Mouse (Mus musculus): ENCODE measurements at regions not wholly inside any gene's neighbourhood (a gene's known extent, or its start where the extent isn't known, plus 50 kb on each side); places are given as distances from the start of the nearest gene placed in this dataset.

- ATAC-seq (replicated peaks; ENCODE audit: poor library complexity), result no peak
Observed at GRCm38 (mm10) chr16:92955087-92955486, 129.1 kb upstream of the Runx1 start.

DNA sequence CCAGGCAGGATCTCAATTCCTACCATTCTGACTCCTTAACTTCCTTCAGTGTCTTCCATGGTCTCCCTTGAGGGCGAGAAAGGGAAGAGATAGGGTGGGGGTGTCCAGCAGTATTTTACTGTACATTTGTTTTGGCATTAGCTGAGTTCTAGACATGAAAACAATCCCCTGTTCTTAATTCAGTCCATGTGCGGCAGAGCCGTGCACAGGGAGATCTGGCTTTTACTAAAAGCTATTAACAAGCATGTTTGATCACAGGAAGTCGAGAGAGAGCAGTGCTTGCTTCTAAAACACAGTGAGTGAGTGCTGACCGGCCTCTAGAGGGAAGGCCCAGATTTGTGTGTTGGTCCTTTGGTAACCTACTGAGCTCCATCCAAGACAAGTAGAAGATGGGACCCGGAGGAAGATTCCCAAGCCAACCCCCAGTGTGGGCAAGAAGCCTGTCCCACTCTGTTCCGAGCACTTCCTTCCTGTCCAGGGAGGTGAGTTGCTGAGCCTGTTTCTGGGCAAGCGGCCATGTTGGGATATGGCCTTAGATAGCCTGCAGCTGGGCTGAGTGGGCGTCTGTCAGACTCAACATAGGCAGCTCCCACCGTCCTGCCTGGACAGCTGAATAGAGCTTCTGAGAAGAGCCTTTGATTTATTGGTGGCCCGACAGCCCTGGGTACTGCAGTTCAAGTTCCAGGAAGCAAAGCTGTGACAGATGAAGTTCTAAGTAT is 128.1 kb upstream of the Runx1 start:
- no peak for ATAC-seq (replicated peaks; ENCODE audit: poor library complexity)

DNA sequence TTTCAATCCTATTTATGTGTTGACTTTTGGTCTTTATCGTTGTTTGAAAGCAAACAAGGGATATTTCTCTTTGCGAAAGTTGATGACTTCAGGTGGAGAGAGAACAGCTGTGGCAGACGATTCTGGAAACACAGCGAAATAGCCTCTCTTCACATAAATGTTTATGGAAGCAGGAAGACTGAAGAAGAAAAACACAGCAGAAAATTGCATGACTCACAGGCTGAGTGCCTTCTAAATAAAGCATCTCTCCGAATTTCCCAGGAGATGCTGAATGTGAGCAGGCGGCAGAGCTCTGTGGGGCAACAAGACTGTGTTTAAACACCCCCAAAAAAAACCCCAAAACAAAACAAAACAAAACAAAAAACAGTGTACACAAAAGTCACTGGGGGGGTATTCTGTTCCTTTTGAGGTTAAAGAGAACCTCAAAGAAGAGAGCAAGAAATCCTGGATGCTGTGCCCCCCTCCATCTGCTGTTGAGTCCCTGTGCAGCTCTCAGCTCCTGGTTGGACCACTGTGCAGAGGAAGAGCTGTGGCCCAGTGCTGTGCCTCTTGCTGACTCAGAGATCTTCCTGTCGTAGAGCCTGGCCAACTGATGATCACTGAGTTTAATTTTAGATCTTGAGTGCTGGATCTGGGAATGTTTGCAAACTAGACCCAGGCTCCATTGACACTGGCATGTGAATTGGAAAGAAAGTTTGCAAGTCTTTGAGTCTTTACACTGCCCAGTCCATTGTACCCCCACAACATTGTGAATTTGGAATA is 126.6 kb upstream of the Runx1 start:
- no peak for ATAC-seq (replicated peaks; ENCODE audit: poor library complexity)

DNA sequence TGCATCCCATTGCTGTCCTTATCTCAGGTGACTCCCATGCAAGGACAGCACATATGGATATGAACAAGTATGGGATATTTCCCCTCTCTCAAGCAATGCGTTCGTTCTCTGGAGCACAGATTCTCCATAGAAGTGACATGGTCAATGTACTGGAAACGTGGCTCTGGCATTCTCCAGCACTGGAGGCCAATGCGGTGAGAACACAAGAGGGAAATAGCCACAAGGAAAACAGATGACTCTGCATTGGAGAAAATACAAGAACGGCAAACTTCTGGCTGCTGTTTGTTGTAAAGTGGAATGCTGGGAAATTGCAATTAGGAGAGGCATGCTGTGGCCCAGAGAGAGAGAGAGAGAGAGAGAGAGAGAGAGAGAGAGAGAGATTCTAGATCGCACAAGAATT is 125.6 kb upstream of the Runx1 start:
- no peak for ATAC-seq (replicated peaks; ENCODE audit: poor library complexity)

- ATAC-seq (replicated peaks; ENCODE audit: poor library complexity), result no peak
Observed at GRCm38 (mm10) chr16:92948494-92948893, 122.5 kb upstream of the Runx1 start.

DNA sequence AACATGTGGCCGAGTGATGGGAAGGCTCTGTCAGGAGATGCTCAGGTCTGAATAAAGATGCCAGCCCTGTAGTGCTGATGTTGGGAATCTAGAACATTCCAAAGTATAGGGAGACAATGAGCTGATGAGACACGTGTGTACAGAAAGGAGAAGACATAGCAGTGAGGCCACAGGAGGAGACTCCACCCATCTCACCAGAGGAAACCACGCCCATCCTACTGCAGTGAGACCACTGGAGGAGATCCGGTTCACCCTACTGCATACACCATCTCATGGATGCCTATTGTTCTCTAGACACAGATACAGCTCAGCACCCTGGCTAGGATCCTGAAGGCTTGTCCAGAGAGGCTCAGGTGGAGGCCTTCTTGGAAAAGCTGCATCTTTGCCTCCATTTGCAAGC is 120.6 kb upstream of the Runx1 start:
- peak; percentile 70 for ATAC-seq (replicated peaks; ENCODE audit: poor library complexity)

- 0 out of 2 replicates have a peak, but pooled peaks have one; percentile 23 for ATAC-seq (replicated peaks; ENCODE audit: poor library complexity)
Observed at GRCm38 (mm10) chr16:92943901-92944300, 118.0 kb upstream of the Runx1 start.

GRCm38 (mm10) chr16:92939618-92940017 is 113.7 kb upstream of the Runx1 start:
- no peak for ATAC-seq (replicated peaks; ENCODE audit: poor library complexity)

DNA sequence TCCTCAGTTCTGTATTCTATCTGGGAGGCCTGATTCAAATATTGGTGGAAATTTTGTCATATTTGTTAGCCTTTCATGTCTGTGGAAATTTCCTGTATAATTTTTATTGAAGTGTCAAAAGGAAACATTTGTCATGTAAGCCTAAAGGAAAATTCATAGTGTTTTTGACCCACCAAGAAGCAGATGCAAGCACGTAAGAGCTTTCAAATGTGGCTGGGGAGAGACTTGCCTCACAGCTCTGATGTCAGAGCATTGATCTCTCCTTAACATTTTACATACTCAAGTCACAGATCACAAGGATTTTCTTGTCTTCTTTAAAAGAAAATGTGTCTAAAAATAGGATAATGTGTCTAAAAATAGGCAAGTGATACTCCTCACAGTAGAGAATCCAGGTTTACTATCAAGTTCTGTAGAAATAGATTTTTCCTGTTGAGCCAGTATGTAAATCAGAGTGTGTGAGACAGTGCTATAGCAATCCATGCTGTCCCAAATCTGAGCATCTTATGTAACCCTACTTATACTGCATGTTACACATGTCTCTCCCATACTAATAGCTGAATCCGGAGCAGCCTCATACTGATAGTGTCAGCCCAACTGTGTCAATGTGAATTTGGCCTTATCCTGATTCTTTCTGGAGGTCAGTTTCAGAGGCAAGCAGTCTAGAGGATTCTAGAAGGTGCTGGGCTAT is 110.0 kb upstream of the Runx1 start:
- no peak for ATAC-seq (replicated peaks; ENCODE audit: poor library complexity)

- ATAC-seq (replicated peaks; ENCODE audit: poor library complexity), result no peak
Observed at GRCm38 (mm10) chr16:92930103-92930502, 104.2 kb upstream of the Runx1 start.

DNA sequence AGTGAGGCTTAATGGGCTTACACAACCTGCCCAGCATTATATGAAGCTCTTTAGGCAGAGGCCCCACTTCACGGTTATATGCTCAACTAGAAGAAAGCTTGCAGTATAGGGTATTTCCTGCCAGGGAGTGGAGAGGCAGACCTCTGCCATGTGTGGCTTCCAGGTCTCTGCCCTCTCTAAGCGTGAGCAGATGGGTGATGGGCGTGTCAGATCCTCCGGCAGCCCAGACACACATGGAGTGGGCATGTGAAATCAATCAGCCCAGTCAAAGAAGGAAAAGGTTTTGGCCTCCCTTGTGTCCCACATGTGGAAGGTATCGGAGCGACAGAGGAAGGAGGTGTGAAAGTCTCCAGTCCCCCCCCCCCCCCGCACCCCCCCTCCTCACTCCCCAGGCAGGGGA is 102.3 kb upstream of the Runx1 start:
- no peak for ATAC-seq (replicated peaks; ENCODE audit: poor library complexity)

GRCm38 (mm10) chr16:92927662-92928061 is 101.7 kb upstream of the Runx1 start:
- peak; percentile 60 for ATAC-seq (replicated peaks; ENCODE audit: poor library complexity)

GRCm38 (mm10) chr16:92926853-92927252 is 100.9 kb upstream of the Runx1 start:
- peak; percentile 53 for ATAC-seq (replicated peaks; ENCODE audit: poor library complexity)

GRCm38 (mm10) chr16:92920947-92921346 is 95.0 kb upstream of the Runx1 start:
- peak; percentile 57 for ATAC-seq (replicated peaks; ENCODE audit: poor library complexity)

DNA sequence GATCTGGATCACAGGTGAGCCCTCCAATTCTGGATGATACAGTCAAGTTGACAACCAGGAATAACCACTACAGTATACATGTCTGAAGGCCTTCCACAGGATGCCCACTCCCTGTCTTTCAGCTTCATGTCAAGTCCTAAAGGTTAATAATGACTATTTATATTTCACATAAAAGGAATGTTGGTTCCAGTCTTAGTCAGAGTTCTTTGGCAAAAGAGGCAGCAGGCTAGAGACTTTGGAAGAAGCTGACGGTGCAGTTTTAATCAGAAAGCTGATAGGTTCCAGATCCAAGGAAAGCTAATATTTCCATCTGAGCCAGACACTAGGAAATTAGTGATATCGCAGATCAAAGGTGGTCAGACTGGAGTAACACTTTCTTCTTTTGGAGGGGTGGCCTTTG is 91.4 kb upstream of the Runx1 start:
- ATAC-seq (replicated peaks; ENCODE audit: poor library complexity), result no peak

DNA sequence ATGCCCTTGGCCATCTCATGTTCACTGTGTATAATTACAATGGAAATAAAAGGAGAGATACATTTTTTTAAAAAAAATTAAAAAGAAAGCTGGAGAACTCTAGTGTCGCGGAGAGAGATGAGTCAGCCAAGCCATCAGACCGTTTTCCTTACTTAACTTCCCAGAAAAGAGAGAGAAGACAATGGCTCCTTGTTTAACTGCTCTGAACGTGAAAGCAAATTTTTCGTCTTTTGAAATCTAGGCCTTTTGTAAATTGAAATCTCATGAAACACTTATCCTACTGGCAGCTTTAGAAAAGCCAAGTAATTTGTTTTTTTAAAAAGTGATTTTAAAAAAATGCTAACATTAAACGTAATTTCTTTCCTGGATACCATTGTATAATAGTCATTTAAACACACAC is 89.7 kb upstream of the Runx1 start:
- ATAC-seq (replicated peaks; ENCODE audit: poor library complexity), result no peak

- no peak for ATAC-seq (replicated peaks; ENCODE audit: poor library complexity)
Observed at GRCm38 (mm10) chr16:92906873-92907272, 80.9 kb upstream of the Runx1 start.

GRCm38 (mm10) chr16:92905626-92906025 is 79.7 kb upstream of the Runx1 start:
- no peak for ATAC-seq (replicated peaks; ENCODE audit: poor library complexity)

DNA sequence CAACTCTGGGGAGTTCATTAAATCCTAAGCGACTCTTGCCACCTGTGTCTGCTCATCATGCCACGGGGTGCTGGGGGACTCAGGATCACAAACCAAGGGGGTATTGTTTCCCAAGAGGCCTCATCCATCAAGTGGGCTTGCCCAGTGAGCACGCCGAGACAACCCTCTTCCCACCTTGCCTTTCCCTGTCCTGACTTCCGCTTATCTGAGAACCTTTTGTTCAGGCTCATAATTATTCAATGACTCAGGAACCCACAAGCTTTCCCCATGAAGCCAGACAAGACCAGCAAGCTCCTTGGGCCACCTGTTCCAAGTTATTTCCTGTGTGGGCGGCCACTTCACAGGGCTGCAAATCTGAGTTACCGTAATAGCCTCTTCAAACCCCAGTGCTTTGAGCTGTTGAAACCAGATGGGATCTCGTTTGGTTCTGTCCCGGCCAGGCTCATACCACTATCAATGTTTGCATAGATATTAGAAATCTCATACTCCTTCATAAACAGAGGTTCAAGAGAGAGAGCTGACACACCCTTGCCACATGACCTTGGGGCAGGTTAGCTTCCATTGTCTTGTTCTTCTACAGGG is 78.0 kb upstream of the Runx1 start:
- ATAC-seq (replicated peaks; ENCODE audit: poor library complexity), result peak; percentile 85

GRCm38 (mm10) chr16:92903486-92903885 is 77.5 kb upstream of the Runx1 start:
- ATAC-seq (replicated peaks; ENCODE audit: poor library complexity), result no peak

DNA sequence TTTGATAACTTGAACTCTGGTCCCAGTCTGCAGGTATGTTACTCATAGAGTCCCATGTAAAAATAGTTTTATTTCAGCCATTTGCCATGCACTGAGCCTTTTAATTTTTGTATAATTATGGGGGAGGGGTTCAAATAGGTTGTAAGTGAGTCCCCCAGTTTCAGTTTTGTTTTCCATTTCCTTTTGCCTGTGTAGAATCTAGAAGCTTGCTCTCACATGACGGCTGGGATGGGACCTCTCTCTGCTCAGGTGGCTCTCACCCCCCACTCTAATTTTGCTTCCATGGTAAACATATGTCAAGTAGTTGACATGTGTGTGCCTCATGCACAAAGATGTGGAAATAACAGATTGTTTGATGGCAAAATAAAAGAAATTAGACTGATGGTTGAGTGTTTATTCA is 73.8 kb upstream of the Runx1 start:
- no peak for ATAC-seq (replicated peaks; ENCODE audit: poor library complexity)

DNA sequence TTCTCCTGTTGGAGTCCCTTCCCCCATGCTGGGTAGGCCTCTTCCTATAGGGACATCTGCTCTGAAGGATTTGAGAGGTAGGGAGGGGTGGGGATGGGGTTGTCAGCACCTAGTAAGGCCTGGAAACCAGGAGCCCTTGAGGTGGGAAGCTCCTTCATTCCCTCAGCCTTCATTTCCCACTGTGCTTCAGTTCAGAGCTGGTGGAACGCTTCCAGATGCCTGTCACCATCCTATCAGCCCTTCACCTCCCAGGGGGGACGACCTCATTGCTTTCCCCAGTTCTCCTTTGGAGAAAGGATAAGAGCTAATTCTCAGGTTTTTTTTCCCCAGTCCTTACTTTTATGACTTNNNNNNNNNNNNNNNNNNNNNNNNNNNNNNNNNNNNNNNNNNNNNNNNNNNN is 65.8 kb upstream of the Runx1 start:
- no peak for ATAC-seq (replicated peaks; ENCODE audit: poor library complexity)

All from megakaryocyte progenitor cell, adult 5-6 weeks (primary cell).